Mouse (Mus musculus) CD4-positive, CD25-positive, alpha-beta regulatory T cell, adult 2 months (primary cell): ENCODE measurements around the gene Dnajc5.

ENCODE experiments used
- DNase-seq: peaks from one replicate; pipeline ENCODE4 v3.0.0-alpha.2; 2012; ENCODE audit warnings: low read depth, low spot score

Dnajc5 gene

GRCm38 (mm10) chr2:181511231-181511630 lies 9.1 kb upstream of the Dnajc5 start:
- no peak for DNase-seq

GRCm38 (mm10) chr2:181519201-181519600 lies 1.1 kb upstream of the Dnajc5 start:
- no peak for DNase-seq

- no peak for DNase-seq
Measured at GRCm38 (mm10) chr2:181520936-181521227, 597 bp downstream of the Dnajc5 start.

GRCm38 (mm10) chr2:181521491-181521890 lies 1.2 kb downstream of the Dnajc5 start:
- DNase-seq, result peak; percentile 8

- peak; percentile 75 for DNase-seq
Measured at GRCm38 (mm10) chr2:181522811-181523210, 2.5 kb downstream of the Dnajc5 start.

- no peak for DNase-seq
Measured at GRCm38 (mm10) chr2:181525526-181525925, 5.2 kb downstream of the Dnajc5 start.

- DNase-seq, result no peak
Measured at GRCm38 (mm10) chr2:181529076-181529475, 8.8 kb downstream of the Dnajc5 start.

GRCm38 (mm10) chr2:181532589-181532988 lies 12.3 kb downstream of the Dnajc5 start:
- no peak for DNase-seq

GRCm38 (mm10) chr2:181536410-181536809 lies 16.1 kb downstream of the Dnajc5 start:
- DNase-seq, result no peak

- DNase-seq, result peak; percentile 28
Measured at GRCm38 (mm10) chr2:181537444-181538047, 17.3 kb downstream of the Dnajc5 start.

GRCm38 (mm10) chr2:181541761-181542380 lies 21.6 kb downstream of the Dnajc5 start:
- no peak for DNase-seq

- no peak for DNase-seq
Measured at GRCm38 (mm10) chr2:181546142-181546541, 25.9 kb downstream of the Dnajc5 start.

GRCm38 (mm10) chr2:181548227-181548626 lies 27.9 kb downstream of the Dnajc5 start:
- DNase-seq, result no peak

GRCm38 (mm10) chr2:181548682-181549081 lies 28.4 kb downstream of the Dnajc5 start:
- no peak for DNase-seq

GRCm38 (mm10) chr2:181550233-181550632 lies 29.9 kb downstream of the Dnajc5 start:
- DNase-seq, result no peak

- no peak for DNase-seq
Measured at GRCm38 (mm10) chr2:181553772-181554171, 33.5 kb downstream of the Dnajc5 start.

GRCm38 (mm10) chr2:181567338-181567737 lies 47.1 kb downstream of the Dnajc5 start:
- no peak for DNase-seq

GRCm38 (mm10) chr2:181568272-181569008 lies 48.2 kb downstream of the Dnajc5 start:
- DNase-seq, result peak; percentile 77

- DNase-seq, result no peak
Measured at GRCm38 (mm10) chr2:181569856-181570255, 49.6 kb downstream of the Dnajc5 start.

- no peak for DNase-seq
Measured at GRCm38 (mm10) chr2:181570375-181570774, 50.1 kb downstream of the Dnajc5 start.

GRCm38 (mm10) chr2:181570921-181571595 lies 50.8 kb downstream of the Dnajc5 start:
- no peak for DNase-seq

GRCm38 (mm10) chr2:181571941-181572670 lies 51.8 kb downstream of the Dnajc5 start:
- DNase-seq, result no peak
